Mouse (Mus musculus) right cerebral cortex, postnatal 36 days (tissue): Measurements from ENCODE around the gene Vmn1r79.
"Not testable (repeated sequence)": the region's sequence is repeated elsewhere in the genome, so short reads cannot be mapped to it uniquely, and the experiment has no call there.

Experiments used
- DNase-seq, 2 experiments: peaks; one replicate each; pipeline ENCODE4 v3.0.0; 2022; ENCODE audit warnings: low spot score in 2 of 2, mixed read lengths in 1 of 2

Vmn1r79 gene

GRCm38 (mm10) chr7:12170979-12171378 is at the start of gene Vmn1r79:
TSS of gene Vmn1r79 (plus strand) at chr7:12171279.
- not testable (repeated sequence) for DNase-seq

GRCm38 (mm10) chr7:12149957-12150356 is 21.1 kb upstream of the Vmn1r79 start, which contains the start of gene Vmn1r78:
TSS of gene Vmn1r78 (plus strand) at chr7:12150257.
- DNase-seq: no peak

- DNase-seq: not testable (repeated sequence)
These were observed 14.6 kb upstream of the Vmn1r79 start for GRCm38 (mm10) chr7:12156463-12156862.

- not testable (repeated sequence) for DNase-seq
These were observed 1.8 kb downstream of the Vmn1r79 start for GRCm38 (mm10) chr7:12172926-12173325.

- DNase-seq: no peak
These were observed 17.9 kb downstream of the Vmn1r79 start, which contains the start of gene Vmn1r80 for GRCm38 (mm10) chr7:12188986-12189385. TSS of gene Vmn1r80 (plus strand) at chr7:12189286.

- DNase-seq: no peak
These were observed 33.1 kb downstream of the Vmn1r79 start for GRCm38 (mm10) chr7:12204141-12204540.
